Mouse (Mus musculus) heart, embryonic 15.5 days (tissue): Measurements from ENCODE around the gene Prim1. TPM values are rescaled to one million over a fixed set of nuclear protein-coding genes. Genes with fewer than 3 reads are reported as not detected.

ENCODE experiments used
- polyA plus RNA-seq: library from polyadenylated mRNA; unstranded; fragments of >200 nt; fragmentation: Nextera tagmentation; extraction: Ambion mirVana; gene quantifications from 2 replicates; pipeline ENCODE4 v1.2.1, GENCODE M21; 2015

Prim1 gene
- polyA plus RNA-seq, 1 experiment from 2014 or later: 41.5 TPM

Other genes starting within 250 kb of the Prim1 start
- 0.11 TPM in 1 of 2 replicates, not detected in the other for gene Rdh9, start 238.8 kb upstream of the Prim1 start, polyA plus RNA-seq
- gene Rdh16, start 214.0 kb upstream of the Prim1 start, polyA plus RNA-seq: not detected in 2 replicates
- gene Rdh19, start 165.2 kb upstream of the Prim1 start, polyA plus RNA-seq: not detected in 2 replicates
- gene Rdh16f2, start 148.7 kb upstream of the Prim1 start, polyA plus RNA-seq: not detected in 2 replicates
- gene Rdh7, start 126.4 kb upstream of the Prim1 start, polyA plus RNA-seq: 0.11 TPM in 1 of 2 replicates, not detected in the other
- not detected in 2 replicates for gene Sdr9c7, start 116.7 kb upstream of the Prim1 start, polyA plus RNA-seq
- gene Hsd17b6, start 7.6 kb upstream of the Prim1 start, polyA plus RNA-seq: not detected in 2 replicates
- 429 and 467 TPM in 2 replicates for gene Naca, start 20.4 kb downstream of the Prim1 start, polyA plus RNA-seq
- 268 and 292 TPM in 2 replicates for gene Ptges3, start 43.8 kb downstream of the Prim1 start, polyA plus RNA-seq
- gene Atp5b, start 68.1 kb downstream of the Prim1 start, polyA plus RNA-seq: 5,437 and 6,121 TPM in 2 replicates
- gene Baz2a, start 76.4 kb downstream of the Prim1 start, polyA plus RNA-seq: 7.5 and 10.1 TPM in 2 replicates
- gene Rbms2, start 165.1 kb downstream of the Prim1 start, polyA plus RNA-seq: 33.8 and 38.2 TPM in 2 replicates
- gene Gls2, start 179.3 kb downstream of the Prim1 start, polyA plus RNA-seq: 0.58 and 0.66 TPM in 2 replicates
- gene Spryd4, start 196.6 kb downstream of the Prim1 start, polyA plus RNA-seq: 37.9 and 38.6 TPM in 2 replicates
- 0.08 TPM in 1 of 2 replicates, not detected in the other for gene Mip, start 210.7 kb downstream of the Prim1 start, polyA plus RNA-seq
- gene Timeless, start 216.9 kb downstream of the Prim1 start, polyA plus RNA-seq: 22.3 and 32.1 TPM in 2 replicates
- gene Apon, start 238.9 kb downstream of the Prim1 start, polyA plus RNA-seq: 0.10 and 0.14 TPM in 2 replicates